Mouse (Mus musculus) limb, embryonic 14.5 days (tissue): ENCODE results near the gene Neo1. TPM values are rescaled to one million over a fixed set of nuclear protein-coding genes. Genes with fewer than 3 reads are reported as not detected.
"Not testable (repeated sequence)": the region's sequence is repeated elsewhere in the genome, so short reads cannot be mapped to it uniquely, and the experiment has no call there.

Experiments
- ATAC-seq: fragments of 200-750 bp; cut with Nextera tagmentation; 2 replicates; pipeline ENCODE4 v1.8.0; 2017; ENCODE audit warnings: low read depth, moderate number of reproducible peaks, moderate TSS enrichment; ENCODE audit not compliant: low FRiP score
- DNase-seq: peaks from one replicate; pipeline ENCODE4 v3.0.0-alpha.2; 2015; ENCODE audit warnings: low spot score
- H3K27ac ChIP-seq: fragments of 300-500 bp; sonication (generic); replicated peaks from 2 replicates; pipeline ENCODE4 v1.5.1; 2014; ENCODE audit warnings: low read depth, mild to moderate bottlenecking, low read length, moderate library complexity, mixed read lengths
- H3K27me3 ChIP-seq: fragments of 300-500 bp; sonication (generic); 2 replicates; pipeline ENCODE4 v1.6.1; 2014; ENCODE audit warnings: low read length, mixed read lengths; ENCODE audit not compliant: control insufficient read depth, insufficient read depth
- H3K36me3 ChIP-seq: fragments of 300-500 bp; sonication (generic); 2 replicates; pipeline ENCODE4 v1.6.1; 2014; ENCODE audit warnings: mild to moderate bottlenecking, low read length, moderate library complexity, mixed read lengths; ENCODE audit not compliant: control insufficient read depth, insufficient read depth
- H3K4me1 ChIP-seq: fragments of 300-500 bp; sonication (generic); 2 replicates; pipeline ENCODE4 v1.6.1; 2014; ENCODE audit warnings: antibody characterized with exemption, low read length, mixed read lengths; ENCODE audit not compliant: control insufficient read depth, insufficient read depth
- H3K4me2 ChIP-seq: fragments of 300-500 bp; sonication (generic); replicated peaks from 2 replicates; pipeline ENCODE4 v1.6.1; 2014; ENCODE audit warnings: low read depth, mild to moderate bottlenecking, low read length, moderate library complexity; ENCODE audit not compliant: severe bottlenecking
- H3K4me3 ChIP-seq: fragments of 300-500 bp; sonication (generic); replicated peaks from 2 replicates; pipeline ENCODE4 v1.5.1; 2014; ENCODE audit warnings: low read length
- H3K9ac ChIP-seq: fragments of 300-500 bp; sonication (generic); 2 replicates; pipeline ENCODE4 v1.6.1; 2014; ENCODE audit warnings: mild to moderate bottlenecking, low read depth, low read length, moderate library complexity; ENCODE audit not compliant: severe bottlenecking
- H3K9me3 ChIP-seq: fragments of 300-500 bp; sonication (generic); 2 replicates; pipeline ENCODE4 v1.6.1; 2016; ENCODE audit warnings: low read length; ENCODE audit not compliant: control insufficient read depth
- POLR2A ChIP-seq: fragments of 200-500 bp; IDR thresholded peaks from 2 replicates; pipeline ENCODE4 v1.8.0; 2012; ENCODE audit warnings: inconsistent platforms, mild to moderate bottlenecking, moderate library complexity, borderline replicate concordance; ENCODE audit not compliant: insufficient read depth, insufficient read length; ENCODE audit errors: extremely low read depth
- WGBS: fragments of 180-500 bp; shearing (Covaris S2); extraction: QIAGEN DNeasy Blood & Tissue Kit; methylation state at CpG from one replicate; pipeline ENCODE4 v1.1.7; 2014; 5-methylcytosine and 5-hydroxymethylcytosine counted together
- polyA plus RNA-seq, 2 experiments: library from polyadenylated mRNA; depleted of rRNA in 1 of 2; stranded (reverse) in 1 of 2; unstranded in 1 of 2; fragments of >200 nt; fragmentation: Nextera tagmentation in 1 of 2; extraction: Ambion mirVana in 1 of 2; gene quantifications; 2 replicates each; pipeline versions ENCODE4 v1.2.1 to v1.2.3; 2012 to 2014

Gene Neo1
- polyA plus RNA-seq, 2 experiments: 57.1 to 83.5 TPM

- TF ChIP-seq POLR2A: no peak
- no peak for DNase-seq
- Histone ChIP-seq H3K9me3 (no peaks in the 10 kb centered on the region), H3K4me2 (no peak overlapping the region), H3K9ac (no peak overlapping the region), H3K4me1 (no peaks in the 10 kb centered on the region), H3K27me3 (no peaks in the 10 kb centered on the region), H3K27ac (no peak overlapping the region), H3K36me3 (peaks cover 16% of the 10 kb centered on the region), H3K4me3 (no peak overlapping the region)
- 85% methylated on average over 5 of the region's 5 CpGs for WGBS
- no peak for ATAC-seq
These were observed 46.8 kb downstream of the Neo1 start for GRCm38 (mm10) chr9:58989255-58989928.

GRCm38 (mm10) chr9:58979034-58979433 lies 57.2 kb downstream of the Neo1 start:
- H3K9ac ChIP-seq: no peak overlapping the region
- 86% methylated on average over 15 of the region's 15 CpGs for WGBS
- H3K27me3 ChIP-seq: no peaks in the 10 kb centered on the region
- H3K4me1 ChIP-seq: no peaks in the 10 kb centered on the region
- H3K9me3 ChIP-seq: no peaks in the 10 kb centered on the region
- TF ChIP-seq POLR2A: no peak
- no peak overlapping the region for H3K4me3 ChIP-seq
- DNase-seq (no peak), ATAC-seq (no peak)
- H3K4me2 ChIP-seq: no peak overlapping the region
- peaks cover 19% of the 10 kb centered on the region for H3K36me3 ChIP-seq
- H3K27ac ChIP-seq: no peak overlapping the region

GRCm38 (mm10) chr9:58971154-58971553 lies 65.1 kb downstream of the Neo1 start:
- H3K9me3 ChIP-seq, H3K4me1 ChIP-seq, H3K4me2 ChIP-seq, H3K9ac ChIP-seq, DNase-seq, H3K4me3 ChIP-seq, H3K27me3 ChIP-seq, H3K27ac ChIP-seq, ATAC-seq: not testable (repeated sequence)
- 87% methylated on average over 2 of the region's 2 CpGs for WGBS
- peaks cover 20% of the 10 kb centered on the region for H3K36me3 ChIP-seq

GRCm38 (mm10) chr9:58967371-58967770 lies 68.9 kb downstream of the Neo1 start:
- ATAC-seq (no peak), DNase-seq (no peak)
- Histone ChIP-seq H3K4me1 (no peaks in the 10 kb centered on the region), H3K36me3 (peaks cover 18% of the 10 kb centered on the region; the same call in 1 of the 2 replicates), H3K27me3 (no peaks in the 10 kb centered on the region), H3K4me2 (no peak overlapping the region), H3K9me3 (no peaks in the 10 kb centered on the region), H3K4me3 (no peak overlapping the region), H3K9ac (no peak overlapping the region), H3K27ac (no peak overlapping the region)
- WGBS: 48% methylated on average over 2 of the region's 2 CpGs
- TF ChIP-seq POLR2A: no peak

GRCm38 (mm10) chr9:58955507-58955906 lies 80.7 kb downstream of the Neo1 start:
- 58% methylated on average over 3 of the region's 3 CpGs for WGBS
- no peaks in the 10 kb centered on the region for H3K27me3 ChIP-seq
- H3K9ac ChIP-seq: no peak overlapping the region
- no peak overlapping the region for H3K27ac ChIP-seq
- no peak overlapping the region for H3K4me3 ChIP-seq
- H3K36me3 ChIP-seq: peaks cover 26% of the 10 kb centered on the region
- DNase-seq (no peak), ATAC-seq (no peak)
- TF ChIP-seq POLR2A: no peak
- no peak overlapping the region for H3K4me2 ChIP-seq
- no peaks in the 10 kb centered on the region for H3K4me1 ChIP-seq
- no peaks in the 10 kb centered on the region for H3K9me3 ChIP-seq

GRCm38 (mm10) chr9:58945910-58946309 lies 90.3 kb downstream of the Neo1 start:
- WGBS: 89% methylated on average over 1 of the region's 1 CpGs
- not testable (repeated sequence) for H3K9me3 ChIP-seq, H3K4me2 ChIP-seq, DNase-seq, H3K27ac ChIP-seq, ATAC-seq, H3K27me3 ChIP-seq, H3K36me3 ChIP-seq, H3K9ac ChIP-seq, H3K4me3 ChIP-seq, H3K4me1 ChIP-seq
